Mouse (Mus musculus) heart, embryonic 13.5 days (tissue): ENCODE data around the gene Mapk8ip2. TPM values are rescaled to one million over a fixed set of nuclear protein-coding genes. Genes with fewer than 3 reads are reported as not detected.

Source experiments
- ATAC-seq: fragments of 200-750 bp; cut with Nextera tagmentation; 2 replicates; pipeline ENCODE4 v1.8.0; 2017; ENCODE audit warnings: moderate TSS enrichment; ENCODE audit not compliant: insufficient number of reproducible peaks, low FRiP score, low TSS enrichment; ENCODE audit errors: extremely low read depth
- H3K27ac ChIP-seq: fragments of 300-500 bp; sonication (generic); replicated peaks from 2 replicates; pipeline ENCODE4 v1.5.1; 2015; ENCODE audit warnings: moderate library complexity, mild to moderate bottlenecking, inconsistent platforms
- H3K27me3 ChIP-seq: fragments of 300-500 bp; sonication (generic); replicated peaks from 2 replicates; pipeline ENCODE4 v1.6.1; 2015; ENCODE audit warnings: mild to moderate bottlenecking, inconsistent platforms
- H3K36me3 ChIP-seq: fragments of 300-500 bp; sonication (generic); 2 replicates; pipeline ENCODE4 v1.6.1; 2015; ENCODE audit warnings: mild to moderate bottlenecking, inconsistent platforms
- H3K4me1 ChIP-seq: fragments of 300-500 bp; sonication (generic); 2 replicates; pipeline ENCODE4 v1.6.1; 2015; ENCODE audit warnings: inconsistent platforms
- H3K4me2 ChIP-seq: fragments of 300-500 bp; sonication (generic); 2 replicates; pipeline ENCODE4 v1.6.1; 2015; ENCODE audit warnings: inconsistent platforms, mild to moderate bottlenecking, moderate library complexity
- H3K4me3 ChIP-seq: fragments of 300-500 bp; sonication (generic); 2 replicates; pipeline ENCODE4 v1.5.1; 2015; ENCODE audit warnings: moderate library complexity, mild to moderate bottlenecking, inconsistent platforms
- H3K9ac ChIP-seq: fragments of 300-500 bp; sonication (generic); 2 replicates; pipeline ENCODE4 v1.6.1; 2015; ENCODE audit warnings: inconsistent platforms, mild to moderate bottlenecking, moderate library complexity
- H3K9me3 ChIP-seq: fragments of 300-500 bp; sonication (generic); 2 replicates; pipeline ENCODE4 v1.6.1; 2016; ENCODE audit warnings: inconsistent platforms
- WGBS: fragments of 180-500 bp; shearing (Covaris S2); methylation state at CpG from one replicate; pipeline ENCODE4 v1.1.7; 2015; ENCODE audit warnings: mixed read lengths; 5-methylcytosine and 5-hydroxymethylcytosine counted together
- polyA plus RNA-seq: library from polyadenylated mRNA; unstranded; fragments of >200 nt; fragmentation: Nextera tagmentation; extraction: Ambion mirVana; gene quantifications from 2 replicates; pipeline ENCODE4 v1.2.1, GENCODE M21; 2015

Gene Mapk8ip2
- polyA plus RNA-seq, 1 experiment from 2014 or later: 0.45 TPM

- no peaks in the 10 kb centered on the region for H3K36me3 ChIP-seq
- H3K9ac ChIP-seq: no peak overlapping the region
- H3K4me1 ChIP-seq: no peaks in the 10 kb centered on the region
- WGBS: 44% methylated on average over 12 of the region's 12 CpGs
- H3K4me3 ChIP-seq: no peak overlapping the region
- 0 out of 2 replicates have a peak, but pooled peaks cover 3% of the 10 kb centered on the region for H3K9me3 ChIP-seq
- no peak overlapping the region for H3K27ac ChIP-seq
- ATAC-seq: no peak
- H3K27me3 ChIP-seq: no peaks in the 10 kb centered on the region
- H3K4me2 ChIP-seq: no peak overlapping the region
Observed at GRCm38 (mm10) chr15:89488182-89488581, 34.5 kb downstream of the Mapk8ip2 start.

- WGBS: 33% methylated on average over 14 of the region's 14 CpGs
- Histone ChIP-seq H3K27ac (no peak overlapping the region), H3K36me3 (no peaks in the 10 kb centered on the region), H3K27me3 (no peaks in the 10 kb centered on the region), H3K4me3 (no peak overlapping the region), H3K9ac (no peak overlapping the region), H3K4me1 (no peaks in the 10 kb centered on the region), H3K4me2 (no peak overlapping the region), H3K9me3 (0 out of 2 replicates have a peak, but pooled peaks cover 3% of the 10 kb centered on the region)
- ATAC-seq: no peak
Observed at GRCm38 (mm10) chr15:89488611-89489117, 35.0 kb downstream of the Mapk8ip2 start.

GRCm38 (mm10) chr15:89494970-89495369 is 41.3 kb downstream of the Mapk8ip2 start:
- Histone ChIP-seq H3K4me2 (no peak overlapping the region), H3K27me3 (peaks cover 36% of the 10 kb centered on the region), H3K36me3 (no peaks in the 10 kb centered on the region), H3K4me3 (no peak overlapping the region), H3K4me1 (peaks cover 21% of the 10 kb centered on the region), H3K27ac (no peak overlapping the region), H3K9ac (no peak overlapping the region), H3K9me3 (0 out of 2 replicates have a peak, but pooled peaks cover 3% of the 10 kb centered on the region)
- no peak for ATAC-seq
- 65% methylated on average over 4 of the region's 4 CpGs for WGBS

- no peak for ATAC-seq
- Histone ChIP-seq H3K4me2 (no peak overlapping the region), H3K9me3 (0 out of 2 replicates have a peak, but pooled peaks cover 3% of the 10 kb centered on the region), H3K27ac (no peak overlapping the region), H3K4me3 (no peak overlapping the region), H3K9ac (0 out of 2 replicates have a peak overlapping the region, but pooled peaks have one; percentile 28), H3K27me3 (peaks cover 48% of the 10 kb centered on the region), H3K36me3 (no peaks in the 10 kb centered on the region), H3K4me1 (peaks cover 26% of the 10 kb centered on the region)
- 69% methylated on average over 4 of the region's 4 CpGs for WGBS
Observed at GRCm38 (mm10) chr15:89496131-89496530, 42.4 kb downstream of the Mapk8ip2 start.

GRCm38 (mm10) chr15:89496841-89497240 is 43.1 kb downstream of the Mapk8ip2 start:
- Histone ChIP-seq H3K4me3 (no peak overlapping the region), H3K4me2 (no peak overlapping the region), H3K9ac (no peak overlapping the region), H3K27me3 (peaks cover 55% of the 10 kb centered on the region), H3K9me3 (0 out of 2 replicates have a peak, but pooled peaks cover 3% of the 10 kb centered on the region), H3K4me1 (peaks cover 26% of the 10 kb centered on the region), H3K27ac (peak overlapping the region; percentile 63), H3K36me3 (peaks cover 5% of the 10 kb centered on the region; the same call in 1 of the 2 replicates)
- no peak for ATAC-seq
- WGBS: 33% methylated on average over 2 of the region's 2 CpGs

GRCm38 (mm10) chr15:89497391-89498048 is 43.8 kb downstream of the Mapk8ip2 start:
- H3K27me3 ChIP-seq: peaks cover 61% of the 10 kb centered on the region
- H3K36me3 ChIP-seq: peaks cover 7% of the 10 kb centered on the region; the same call in 1 of the 2 replicates
- peak overlapping the region; percentile 64 for H3K4me3 ChIP-seq
- ATAC-seq: peak; percentile 56; the same call in 1 of the 2 replicates
- WGBS: 16% methylated on average over 4 of the region's 4 CpGs
- peaks cover 26% of the 10 kb centered on the region for H3K4me1 ChIP-seq
- H3K27ac ChIP-seq: peak overlapping the region; percentile 85
- no peaks in the 10 kb centered on the region for H3K9me3 ChIP-seq
- H3K4me2 ChIP-seq: peak overlapping the region; percentile 90; the same call in 1 of the 2 replicates
- peak overlapping the region; percentile 89 for H3K9ac ChIP-seq

- peak overlapping the region; percentile 90 for H3K4me2 ChIP-seq
- peaks cover 12% of the 10 kb centered on the region for H3K36me3 ChIP-seq
- H3K9ac ChIP-seq: peak overlapping the region; percentile 89
- 2% methylated on average over 41 of the region's 41 CpGs for WGBS
- H3K27ac ChIP-seq: peak overlapping the region; percentile 85
- H3K27me3 ChIP-seq: peaks cover 62% of the 10 kb centered on the region
- no peaks in the 10 kb centered on the region for H3K9me3 ChIP-seq
- no peak for ATAC-seq
- peak overlapping the region; percentile 64 for H3K4me3 ChIP-seq
- peaks cover 26% of the 10 kb centered on the region for H3K4me1 ChIP-seq
Observed at GRCm38 (mm10) chr15:89498049-89498960, 44.6 kb downstream of the Mapk8ip2 start.

- peak within 1 kb of the TSS; percentile 90 for H3K4me2 ChIP-seq
- under 1% methylated on average over 39 of the region's 72 CpGs for WGBS
- peak within 1 kb of the TSS; percentile 85 for H3K27ac ChIP-seq
- peak within 1 kb of the TSS; percentile 64 for H3K4me3 ChIP-seq
- H3K4me1 ChIP-seq: peaks cover 26% of the 10 kb centered on the region
- 0 out of 2 replicates have a peak, but pooled peaks have one; percentile 9 for ATAC-seq
- H3K36me3 ChIP-seq: peaks cover 21% of the 10 kb centered on the region
- peaks cover 67% of the 10 kb centered on the region for H3K27me3 ChIP-seq
- H3K9me3 ChIP-seq: no peaks in the 10 kb centered on the region
- H3K9ac ChIP-seq: peak within 1 kb of the TSS; percentile 89
Observed at GRCm38 (mm10) chr15:89498961-89499688, 45.4 kb downstream of the Mapk8ip2 start, which contains the start of gene Shank3. TSS of gene Shank3 (plus strand) at chr15:89499623.

GRCm38 (mm10) chr15:89499784-89500220 is 46.1 kb downstream of the Mapk8ip2 start:
- Histone ChIP-seq H3K36me3 (peaks cover 27% of the 10 kb centered on the region), H3K27me3 (peaks cover 67% of the 10 kb centered on the region), H3K9ac (peak overlapping the region; percentile 89), H3K4me2 (peak overlapping the region; percentile 90), H3K27ac (peak overlapping the region; percentile 85), H3K9me3 (no peaks in the 10 kb centered on the region), H3K4me3 (peak overlapping the region; percentile 64), H3K4me1 (peaks cover 26% of the 10 kb centered on the region)
- WGBS: 1% methylated on average over 45 of the region's 60 CpGs
- no peak for ATAC-seq

- H3K27me3 ChIP-seq: peaks cover 67% of the 10 kb centered on the region
- peaks cover 26% of the 10 kb centered on the region for H3K4me1 ChIP-seq
- 2% methylated on average over 32 of the region's 35 CpGs for WGBS
- peak overlapping the region; percentile 89 for H3K9ac ChIP-seq
- peak overlapping the region; percentile 64 for H3K4me3 ChIP-seq
- no peak for ATAC-seq
- H3K9me3 ChIP-seq: no peaks in the 10 kb centered on the region
- no peak overlapping the region for H3K27ac ChIP-seq
- H3K4me2 ChIP-seq: peak overlapping the region; percentile 90
- peaks cover 28% of the 10 kb centered on the region for H3K36me3 ChIP-seq
Observed at GRCm38 (mm10) chr15:89500221-89500791, 46.6 kb downstream of the Mapk8ip2 start.
